Mouse (Mus musculus) spleen, postnatal 36 days (tissue): Measurements from ENCODE around the gene Strn4.
A peak's percentile ranks its signal among the peaks of the same experiment; 100 is the strongest.

ENCODE experiments used
- DNase-seq, 2 experiments: peaks; one replicate each; pipeline ENCODE4 v3.0.0; 2022; ENCODE audit warnings: low spot score in 2 of 2, mixed read lengths in 1 of 2

Strn4 gene

GRCm38 (mm10) chr7:16841561-16842560 is 26.2 kb downstream of the Strn4 start:
- peak; percentile 90 to 91 for DNase-seq

GRCm38 (mm10) chr7:16842645-16843063 is 27.0 kb downstream of the Strn4 start, which contains the start of gene Prkd2:
Gene Prkd2, plus strand, starts transcription at chr7:16842902.
- DNase-seq = peak; percentile 92 to 93

- peak; percentile 82 to 84 for DNase-seq
Observed at GRCm38 (mm10) chr7:16843441-16844171, 27.9 kb downstream of the Strn4 start.

- DNase-seq = no peak
Observed at GRCm38 (mm10) chr7:16844696-16845071, 29.0 kb downstream of the Strn4 start.

- DNase-seq = peak; percentile 81 to 83
Observed at GRCm38 (mm10) chr7:16845072-16845819, 29.6 kb downstream of the Strn4 start.

- DNase-seq = no peak
Observed at GRCm38 (mm10) chr7:16845820-16846167, 30.1 kb downstream of the Strn4 start.

- no peak for DNase-seq
Observed at GRCm38 (mm10) chr7:16846775-16847174, 31.1 kb downstream of the Strn4 start.

GRCm38 (mm10) chr7:16847507-16847906 is 31.8 kb downstream of the Strn4 start:
- no peak for DNase-seq

GRCm38 (mm10) chr7:16848579-16848978 is 32.9 kb downstream of the Strn4 start:
- DNase-seq = no peak

GRCm38 (mm10) chr7:16851636-16852035 is 35.9 kb downstream of the Strn4 start:
- no peak for DNase-seq

- DNase-seq = no peak
Observed at GRCm38 (mm10) chr7:16853302-16853831, 37.7 kb downstream of the Strn4 start.

- peak; percentile 46 to 54 for DNase-seq
Observed at GRCm38 (mm10) chr7:16858336-16858735, 42.6 kb downstream of the Strn4 start.

- peak in 1 of 2 experiments; percentile 46 for DNase-seq
Observed at GRCm38 (mm10) chr7:16859902-16860651, 44.4 kb downstream of the Strn4 start.

- DNase-seq = no peak
Observed at GRCm38 (mm10) chr7:16867488-16867887, 51.8 kb downstream of the Strn4 start.

- no peak for DNase-seq
Observed at GRCm38 (mm10) chr7:16869497-16869896, 53.8 kb downstream of the Strn4 start.

GRCm38 (mm10) chr7:16871600-16871999 is 55.9 kb downstream of the Strn4 start:
- no peak for DNase-seq

GRCm38 (mm10) chr7:16872478-16872877 is 56.8 kb downstream of the Strn4 start:
- DNase-seq = no peak

- no peak for DNase-seq
Observed at GRCm38 (mm10) chr7:16873392-16873791, 57.7 kb downstream of the Strn4 start.

- peak; percentile 75 to 78 for DNase-seq
Observed at GRCm38 (mm10) chr7:16874190-16874589, 58.5 kb downstream of the Strn4 start.

GRCm38 (mm10) chr7:16874756-16875309 is 59.1 kb downstream of the Strn4 start:
- peak; percentile 99 to 100 for DNase-seq

GRCm38 (mm10) chr7:16875310-16875325 is 59.4 kb downstream of the Strn4 start, which contains the start of gene Dact3:
Gene Dact3, plus strand, starts transcription at chr7:16875317.
- DNase-seq = no peak
